Mouse (Mus musculus): ENCODE results near the gene Iqgap2.

Gene Iqgap2

DNA sequence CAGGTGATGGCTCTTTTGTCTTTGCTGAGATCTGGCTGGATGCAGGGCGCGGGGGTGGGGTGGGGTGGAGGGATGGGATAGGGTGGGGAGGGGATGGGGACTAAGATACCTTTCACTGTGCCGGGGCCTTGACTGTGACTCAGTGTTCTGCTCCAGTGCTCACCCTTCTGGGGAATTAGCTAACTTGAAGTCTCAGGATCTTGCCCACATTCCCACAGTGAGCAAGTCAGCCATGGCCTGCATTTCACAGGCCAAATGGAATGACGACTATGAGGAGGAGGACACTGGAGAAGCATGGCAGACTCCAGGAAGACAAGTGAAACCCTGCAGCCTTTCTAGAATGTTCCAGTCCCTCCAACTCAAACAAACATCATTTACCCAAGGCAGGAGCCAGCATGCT lies 280.0 kb downstream of the Iqgap2 start:
- no peak for DNase-seq

DNA sequence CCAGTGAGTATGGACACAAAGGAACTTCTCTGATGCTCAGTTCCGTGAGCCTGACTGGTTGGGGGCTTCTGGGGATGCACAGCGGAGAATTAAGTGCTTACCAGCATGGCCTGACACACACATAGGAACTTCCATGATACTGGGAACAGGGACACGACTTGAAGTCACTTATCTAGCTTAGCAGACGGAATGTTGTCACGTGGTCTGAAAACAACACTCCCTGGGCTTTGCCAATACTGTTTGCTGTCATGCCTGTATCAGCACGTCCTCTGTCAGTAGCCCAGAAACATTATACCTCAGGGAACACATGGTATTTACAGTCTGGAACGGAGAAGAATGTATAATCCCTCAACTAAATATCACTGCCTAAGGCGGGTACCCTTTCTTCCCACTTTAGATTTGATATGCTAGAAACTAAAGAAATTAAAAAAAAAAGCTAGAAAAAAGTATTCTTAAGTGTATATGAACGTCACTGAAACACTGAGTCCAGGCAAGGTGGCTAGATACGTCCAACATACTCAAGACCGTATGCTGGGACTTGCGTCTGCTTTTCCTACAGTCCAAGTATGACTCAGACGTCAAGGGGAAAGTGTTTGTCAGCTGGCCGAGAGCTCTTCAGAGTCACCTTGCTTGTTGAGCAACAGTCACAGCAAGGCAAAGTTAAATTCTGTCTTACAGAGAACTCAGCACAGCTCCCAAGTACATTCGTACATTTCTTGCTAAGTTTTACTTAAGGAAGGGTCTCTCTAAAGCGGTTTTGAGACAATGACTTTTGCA lies 280.7 kb downstream of the Iqgap2 start:
- no peak for DNase-seq

GRCm38 (mm10) chr13:95609088-95609420 lies 282.7 kb downstream of the Iqgap2 start:
- DNase-seq = no peak

DNA sequence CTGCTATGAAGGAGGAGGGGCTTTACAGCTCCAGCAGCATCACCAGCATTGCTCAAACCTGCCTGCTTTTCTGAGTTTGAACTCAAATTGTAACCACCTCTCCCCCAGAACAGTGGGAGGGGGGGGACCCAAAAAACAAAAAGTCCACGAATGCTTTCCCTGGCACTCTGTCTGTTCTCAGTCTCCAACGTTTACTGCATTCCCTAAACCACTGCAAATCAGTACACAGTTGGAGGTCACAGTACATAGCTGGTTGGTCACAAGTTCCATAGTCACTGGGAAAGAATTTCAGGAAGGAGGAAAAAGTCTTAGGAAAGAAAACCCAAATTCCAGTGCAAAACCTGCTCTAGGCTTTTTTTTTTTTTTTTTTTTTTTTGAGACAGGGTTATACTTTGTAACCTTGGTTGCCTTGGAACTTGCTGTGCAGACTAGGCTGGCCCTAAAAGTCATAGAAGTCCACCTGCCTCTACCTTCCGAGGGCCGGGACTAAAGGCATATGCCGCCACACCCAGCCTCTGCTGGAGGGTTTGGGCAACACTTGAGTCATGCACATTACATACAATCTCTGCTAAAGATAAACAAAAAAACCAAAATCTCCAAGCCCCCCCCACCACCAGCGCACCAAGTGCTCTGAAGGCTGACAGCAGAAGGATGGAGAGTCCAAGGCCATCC lies 283.2 kb downstream of the Iqgap2 start:
- no peak for DNase-seq

GRCm38 (mm10) chr13:95607019-95607418 lies 284.7 kb downstream of the Iqgap2 start:
- DNase-seq = no peak

GRCm38 (mm10) chr13:95604288-95604687 lies 287.4 kb downstream of the Iqgap2 start:
- no peak for DNase-seq

DNA sequence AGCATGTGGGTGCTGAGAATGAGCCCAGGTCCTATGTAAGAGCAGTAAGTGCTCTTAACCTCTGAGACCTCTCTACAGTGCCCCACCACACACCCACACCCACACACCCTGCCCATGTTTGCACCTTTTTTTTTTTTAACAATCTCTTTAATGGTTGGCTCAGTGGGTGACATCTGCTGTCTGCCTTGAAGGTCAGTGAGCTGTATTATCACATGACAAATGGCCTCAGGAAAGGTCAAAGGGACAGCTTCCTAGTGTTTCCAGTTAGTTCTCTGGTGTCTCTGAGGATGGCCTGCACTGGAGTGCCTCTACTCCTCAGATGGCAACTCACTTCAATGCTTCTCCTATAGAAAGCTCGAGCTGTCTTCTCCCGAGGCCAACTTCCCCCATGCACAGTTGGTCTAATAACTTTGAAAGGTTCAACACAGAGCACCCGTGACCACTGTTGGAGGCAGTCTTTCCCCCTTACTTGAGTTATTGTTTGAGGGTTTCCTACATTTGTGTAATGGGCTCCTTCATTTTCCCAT lies 291.8 kb downstream of the Iqgap2 start:
- no peak for DNase-seq

GRCm38 (mm10) chr13:95598232-95598920 lies 293.3 kb downstream of the Iqgap2 start:
- DNase-seq = no peak

- DNase-seq = no peak
Observed at GRCm38 (mm10) chr13:95597578-95597977, 294.1 kb downstream of the Iqgap2 start.

GRCm38 (mm10) chr13:95596689-95597088 lies 295.0 kb downstream of the Iqgap2 start:
- no peak for DNase-seq

DNA sequence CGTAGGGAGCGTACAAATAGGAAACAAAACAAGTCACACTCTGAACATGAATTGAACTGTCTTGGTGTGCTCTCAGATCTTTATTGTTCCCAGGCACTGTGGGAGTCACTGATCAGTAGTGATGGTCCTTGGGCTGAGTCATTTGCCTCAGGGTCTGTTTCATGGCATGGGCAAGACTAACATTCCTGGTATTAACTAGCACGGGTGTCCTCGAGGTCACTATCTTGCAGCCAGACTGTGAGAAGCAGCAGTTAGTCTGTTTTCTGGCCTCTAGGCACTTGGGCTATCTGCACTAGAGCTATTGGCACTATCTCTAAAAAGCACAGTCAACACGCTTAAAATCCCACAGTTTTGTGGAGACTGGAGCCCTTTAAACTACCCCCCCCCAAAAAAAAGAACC lies 295.8 kb downstream of the Iqgap2 start:
- no peak for DNase-seq

- DNase-seq = no peak
Observed at GRCm38 (mm10) chr13:95595411-95595810, 296.3 kb downstream of the Iqgap2 start.

DNA sequence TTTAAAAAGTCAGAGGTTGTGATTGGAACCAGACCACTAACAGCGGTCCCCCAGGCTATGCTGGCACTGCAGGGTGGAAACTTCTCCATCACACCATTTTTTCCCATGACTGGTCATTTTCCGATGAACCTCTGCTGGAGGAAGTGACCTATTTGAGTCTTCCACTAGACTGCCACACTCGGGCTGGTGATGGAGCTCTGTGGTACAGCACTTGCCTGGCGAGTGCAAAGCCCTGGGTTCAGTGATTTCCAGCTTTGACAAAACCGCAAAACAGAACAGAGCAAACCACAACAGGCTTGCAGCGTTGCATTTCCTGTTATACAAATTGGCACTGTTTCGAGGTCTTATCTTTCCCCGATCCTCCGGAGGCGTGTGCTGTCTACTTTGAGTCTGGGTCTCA lies 298.9 kb downstream of the Iqgap2 start:
- no peak for DNase-seq

- DNase-seq = no peak
Observed at GRCm38 (mm10) chr13:95591606-95592005, 300.1 kb downstream of the Iqgap2 start.

DNA sequence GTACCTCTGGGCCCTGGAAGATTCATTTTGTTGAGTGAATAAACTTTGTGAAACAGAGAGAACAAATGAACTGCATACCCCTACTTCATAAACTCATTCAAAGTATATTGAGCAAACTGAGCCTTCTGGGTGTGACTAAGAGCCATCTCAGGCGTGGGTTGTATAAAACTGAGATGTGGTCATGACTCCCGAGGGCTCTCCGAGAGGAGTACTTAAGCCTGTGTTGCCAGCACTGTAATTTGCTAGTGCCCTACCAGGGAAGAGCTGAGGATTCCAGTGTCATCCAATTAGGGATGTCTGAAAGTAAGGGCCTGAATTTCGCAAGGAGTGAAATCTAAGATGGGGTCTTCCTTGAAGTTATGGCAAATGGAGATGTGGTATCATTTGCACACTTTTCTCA lies 304.1 kb downstream of the Iqgap2 start:
- DNase-seq = no peak

- DNase-seq = no peak
Observed at GRCm38 (mm10) chr13:95584898-95585297, 306.8 kb downstream of the Iqgap2 start.

DNA sequence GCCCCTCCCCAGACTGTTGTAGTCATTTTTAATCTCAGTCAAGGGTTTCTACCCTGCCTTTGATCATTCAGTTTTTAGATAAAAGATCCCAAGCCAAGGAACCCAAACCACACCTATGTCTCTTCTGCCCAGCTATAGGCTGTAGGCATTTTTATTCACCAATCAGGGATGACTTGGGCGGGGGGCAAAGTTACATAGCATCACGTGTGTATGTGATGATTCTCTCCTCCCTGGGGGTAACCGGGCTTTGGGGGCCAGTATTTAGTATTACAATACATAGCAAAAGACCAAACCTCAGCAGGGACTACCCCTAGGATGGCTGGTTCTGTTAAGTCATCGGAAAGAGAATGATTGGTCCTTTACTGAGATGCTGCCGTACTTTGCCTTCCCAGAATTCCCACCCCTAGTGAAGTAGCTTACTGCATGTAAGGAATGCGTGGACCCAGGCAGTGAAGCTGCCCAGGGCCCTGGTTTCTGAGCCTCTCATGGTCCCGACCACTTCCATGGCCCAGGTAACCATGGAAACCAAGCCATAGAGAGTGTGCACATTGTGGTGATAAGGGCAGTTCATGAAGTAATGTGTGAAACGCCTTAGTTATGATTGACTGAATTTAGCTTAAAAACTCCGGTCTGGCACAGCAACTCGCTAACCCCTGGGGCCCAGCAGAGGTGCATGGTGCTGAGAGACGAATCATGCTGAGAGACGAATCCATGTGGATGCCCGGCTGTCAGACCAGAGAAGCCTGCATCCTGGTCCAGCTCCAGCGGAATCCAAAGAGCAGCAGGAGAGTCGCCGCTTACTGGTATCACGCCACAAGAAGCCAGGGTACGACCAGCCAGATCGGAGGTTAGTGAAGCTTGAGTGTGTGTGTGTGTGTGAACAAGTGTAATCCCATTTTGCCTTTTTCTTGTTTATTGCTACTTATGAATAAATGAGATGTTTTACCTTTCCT lies 308.2 kb downstream of the Iqgap2 start:
- DNase-seq = no peak

DNA sequence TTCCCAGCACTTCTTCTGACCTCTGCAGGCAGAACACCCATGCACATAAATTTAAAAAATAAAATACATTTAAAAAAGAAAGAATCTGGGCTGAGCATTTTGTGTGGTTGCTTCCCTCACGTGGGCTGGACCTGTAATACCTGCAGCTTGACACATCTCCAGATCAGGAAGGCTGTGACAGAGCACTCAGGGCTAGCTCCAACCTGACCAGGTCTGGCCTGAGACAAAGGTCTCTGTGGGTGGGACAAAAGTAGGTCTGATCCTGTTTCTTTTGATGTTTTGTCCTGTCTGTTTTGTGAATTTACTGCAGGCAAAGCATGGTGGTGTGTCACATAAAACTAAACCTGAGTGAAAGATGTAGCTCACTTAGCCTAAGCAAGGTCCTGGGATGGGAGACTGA lies 309.9 kb downstream of the Iqgap2 start:
- no peak for DNase-seq

- no peak for DNase-seq
Observed at GRCm38 (mm10) chr13:95578016-95578697, 313.6 kb downstream of the Iqgap2 start.

Measured in kidney, adult 18-20 months (tissue).